ENCODE assay signal across 24 mouse cellular contexts in the genomic region with DNA sequence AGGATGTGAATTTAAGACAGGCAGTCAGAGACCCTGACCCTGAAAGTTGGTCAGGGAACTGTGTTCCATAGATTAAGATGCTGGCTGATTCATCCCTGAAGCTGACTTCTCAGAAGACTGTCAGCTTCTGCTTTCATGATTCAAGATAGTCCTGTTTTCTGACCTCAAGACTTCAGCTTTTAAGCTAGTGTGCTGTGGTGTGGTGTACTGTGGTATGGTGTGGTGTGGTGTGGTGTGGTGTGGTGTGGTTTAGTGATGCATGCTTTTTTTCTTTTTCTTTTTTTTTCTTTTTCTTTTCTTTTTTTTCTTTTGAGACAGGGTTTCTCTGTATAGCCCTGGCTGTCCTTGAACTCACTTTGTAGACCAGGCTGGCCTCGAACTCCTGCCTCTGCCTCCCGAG. TPM values are rescaled to one million over a fixed set of nuclear protein-coding genes. Genes with fewer than 3 reads are reported as not detected.
DNase-seq lines count a peak whose midpoint lies in the region; ATAC-seq and TF ChIP-seq lines count a peak whose summit lies in the region.
"Had no signal": no experiment of that assay in that cellular context is flagged by ENCODE, and none has a peak within 500 bp of the region (broad histone marks: within the 10 kb centered on the region; RNA-seq: fewer than 3 reads in every experiment).

No protein-coding gene starts in this region.

- in situ Hi-C loops in CH12.LX (cut with MboI; ENCODE audit: low pct_ligation_motif_present, low pct_unique_long_range_greater_than_20kb, low sequenced_read_pairs) = no loop called here

- no peak overlapping the region for H3K4me2 ChIP-seq in heart, embryonic 11.5 days
- no peak overlapping the region for H3K4me2 ChIP-seq in CH12.LX (ENCODE audit: insufficient read depth, low read depth, poor library complexity, severe bottlenecking)
- no peak overlapping the region for H3K4me2 ChIP-seq in forebrain, embryonic 15.5 days (replicated peaks)
- H3K4me2 ChIP-seq in forebrain, embryonic 14.5 days (ENCODE audit: low read length) = no peak overlapping the region
- H3K4me2 ChIP-seq: embryonic facial prominence, embryonic 13.5 days; embryonic facial prominence, embryonic 15.5 days; forebrain, embryonic 12.5 days had no signal

- DNase-seq in heart, embryonic 10.5 days (ENCODE audit: low spot score) = peak; percentile 38
- peak; percentile 31 for DNase-seq in CH12.LX (ENCODE audit: extremely low read depth)
- DNase-seq in forebrain, embryonic 14.5 days (ENCODE audit: low spot score) = no peak
- DNase-seq: adrenal gland, adult 2 months; adrenal gland, postnatal 10 days; adrenal gland, postnatal 25 days; B cell, adult 2 months; cerebellum, adult 11-12 months; cerebellum, adult 2 months; cerebellum, adult 9-10 months; cerebellum, postnatal 10 days; cerebellum, postnatal 25 days; embryo, embryonic 11 days had no signal

- no peak overlapping the region for H3K27ac ChIP-seq in heart, embryonic 10.5 days
- H3K27ac ChIP-seq in heart, embryonic 11.5 days (ENCODE audit: low read depth, low read length) = no peak overlapping the region
- H3K27ac ChIP-seq in CH12.LX (ENCODE audit: insufficient read depth, low read depth) = no peak overlapping the region
- H3K27ac ChIP-seq in forebrain, embryonic 15.5 days (replicated peaks) = no peak overlapping the region
- no peak overlapping the region for H3K27ac ChIP-seq in forebrain, embryonic 14.5 days (ENCODE audit: low read depth, low read length)
- H3K27ac ChIP-seq: embryonic facial prominence, embryonic 13.5 days; embryonic facial prominence, embryonic 15.5 days; forebrain, embryonic 10.5 days; forebrain, embryonic 12.5 days had no signal

- H3K4me3 ChIP-seq in heart, embryonic 10.5 days = no peak overlapping the region
- no peak overlapping the region for H3K4me3 ChIP-seq in heart, embryonic 11.5 days (ENCODE audit: low read depth, low read length)
- H3K4me3 ChIP-seq in CH12.LX (replicated peaks in 1 of 3; ENCODE audit: low read depth in 2 of 3, low read length in 2 of 3, poor library complexity in 1 of 3) = no peak overlapping the region
- no peak overlapping the region for H3K4me3 ChIP-seq in forebrain, embryonic 15.5 days
- no peak overlapping the region for H3K4me3 ChIP-seq in forebrain, embryonic 14.5 days (ENCODE audit: low read depth, low read length)
- H3K4me3 ChIP-seq: embryonic facial prominence, embryonic 13.5 days; embryonic facial prominence, embryonic 15.5 days; erythroblast, embryonic 14.5 days; forebrain, embryonic 10.5 days; forebrain, embryonic 12.5 days had no signal

- TF ChIP-seq EP300 in CH12.LX (IDR thresholded peaks at IDR 0.05; ENCODE audit: low read length) = no peak

- H3K36me3 ChIP-seq in heart, embryonic 10.5 days = no peaks in the 10 kb centered on the region
- no peaks in the 10 kb centered on the region for H3K36me3 ChIP-seq in heart, embryonic 11.5 days (ENCODE audit: control insufficient read depth, insufficient read depth, low read length)
- no peaks in the 10 kb centered on the region for H3K36me3 ChIP-seq in CH12.LX (replicated peaks in 1 of 2; ENCODE audit: control insufficient read depth in 1 of 2, insufficient read depth in 1 of 2, low read length in 1 of 2)
- H3K36me3 ChIP-seq in forebrain, embryonic 15.5 days = no peaks in the 10 kb centered on the region
- H3K36me3 ChIP-seq in forebrain, embryonic 14.5 days (ENCODE audit: control insufficient read depth, insufficient read depth, low read length) = no peaks in the 10 kb centered on the region
- H3K36me3 ChIP-seq: embryonic facial prominence, embryonic 13.5 days; embryonic facial prominence, embryonic 15.5 days; forebrain, embryonic 10.5 days; forebrain, embryonic 12.5 days had no signal

- ATAC-seq in heart, embryonic 11.5 days (replicated peaks; ENCODE audit: insufficient number of reproducible peaks, low FRiP score, low TSS enrichment) = no peak
- 0 out of 2 replicates have a peak, but pooled peaks have one; percentile 24 for ATAC-seq in megakaryocyte, adult 5-6 weeks (ENCODE audit: poor library complexity, severe bottlenecking)
- no peak for ATAC-seq in cerebellum, adult (ENCODE audit: insufficient number of reproducible peaks, low FRiP score, low TSS enrichment)
- ATAC-seq in forebrain, embryonic 15.5 days (replicated peaks) = no peak
- no peak for ATAC-seq in forebrain, embryonic 14.5 days
- ATAC-seq: CD4-positive, CD25-positive, alpha-beta regulatory T cell, adult 4 months; forebrain, embryonic 16.5 days had no signal

- no peaks in the 10 kb centered on the region for H3K9me3 ChIP-seq in heart, embryonic 10.5 days
- no peaks in the 10 kb centered on the region for H3K9me3 ChIP-seq in heart, embryonic 11.5 days (replicated peaks; ENCODE audit: control insufficient read depth, low read length)
- peaks cover 3% of the 10 kb centered on the region for H3K9me3 ChIP-seq in CH12.LX (replicated peaks; ENCODE audit: low read length)
- H3K9me3 ChIP-seq in forebrain, embryonic 15.5 days = no peaks in the 10 kb centered on the region
- no peaks in the 10 kb centered on the region for H3K9me3 ChIP-seq in forebrain, embryonic 14.5 days (replicated peaks; ENCODE audit: control insufficient read depth, low read length)
- H3K9me3 ChIP-seq: embryonic facial prominence, embryonic 13.5 days; embryonic facial prominence, embryonic 15.5 days; forebrain, embryonic 10.5 days; forebrain, embryonic 12.5 days had no signal

- no peaks in the 10 kb centered on the region for H3K79me2 ChIP-seq in CH12.LX (replicated peaks; ENCODE audit: control insufficient read depth, extremely low read depth, insufficient read depth, poor library complexity, severe bottlenecking)

- 82% methylated on average over 2 of the region's 2 CpGs for WGBS in heart, embryonic 10.5 days
- 79% methylated on average over 2 of the region's 2 CpGs for WGBS in heart, embryonic 11.5 days (ENCODE audit: insufficient replicate concordance)
- WGBS in forebrain, embryonic 15.5 days = 67% methylated on average over 2 of the region's 2 CpGs
- 91% methylated on average over 2 of the region's 2 CpGs for WGBS in forebrain, embryonic 14.5 days

- dilution Hi-C loops in CH12.LX (cut with MboI; ENCODE audit: extremely low pct_ligation_motif_present, extremely low pct_unique_long_range_greater_than_20kb, low sequenced_read_pairs) = no loop called here

- no peak for TF ChIP-seq RAD21 in CH12.LX (IDR thresholded peaks at IDR 0.05; ENCODE audit: low read depth, low read length)

- TF ChIP-seq CTCF in CH12.LX (conservative IDR thresholded peaks at IDR 0.05 in 1 of 2, IDR thresholded peaks at IDR 0.05 in 1 of 2; ENCODE audit: low read depth in 2 of 2, low read length in 2 of 2) = no peak

- no peaks in the 10 kb centered on the region for H3K27me3 ChIP-seq in heart, embryonic 10.5 days (ENCODE audit: insufficient read depth, poor library complexity, severe bottlenecking)
- no peaks in the 10 kb centered on the region for H3K27me3 ChIP-seq in heart, embryonic 11.5 days (ENCODE audit: control insufficient read depth, insufficient read depth, low read length)
- H3K27me3 ChIP-seq in CH12.LX (replicated peaks) = no peaks in the 10 kb centered on the region
- no peaks in the 10 kb centered on the region for H3K27me3 ChIP-seq in forebrain, embryonic 15.5 days
- no peaks in the 10 kb centered on the region for H3K27me3 ChIP-seq in forebrain, embryonic 14.5 days (replicated peaks; ENCODE audit: control insufficient read depth, insufficient read depth, low read length)
- H3K27me3 ChIP-seq: embryonic facial prominence, embryonic 13.5 days; embryonic facial prominence, embryonic 15.5 days; forebrain, embryonic 12.5 days had no signal

- H3K4me1 ChIP-seq in heart, embryonic 10.5 days = no peaks in the 10 kb centered on the region
- H3K4me1 ChIP-seq in heart, embryonic 11.5 days (ENCODE audit: control insufficient read depth, insufficient read depth, low read length) = no peaks in the 10 kb centered on the region
- H3K4me1 ChIP-seq in CH12.LX (ENCODE audit: control insufficient read depth in 1 of 2, insufficient read depth in 2 of 2) = peaks cover 0 to 3% of the 10 kb centered on the region in 2 experiments; a peak in 1 of 4 replicates
- no peaks in the 10 kb centered on the region for H3K4me1 ChIP-seq in forebrain, embryonic 15.5 days
- H3K4me1 ChIP-seq in forebrain, embryonic 14.5 days (ENCODE audit: control insufficient read depth, insufficient read depth, low read length) = no peaks in the 10 kb centered on the region
- H3K4me1 ChIP-seq: embryonic facial prominence, embryonic 13.5 days; embryonic facial prominence, embryonic 15.5 days; forebrain, embryonic 10.5 days; forebrain, embryonic 12.5 days had no signal

- H3K9ac ChIP-seq in heart, embryonic 11.5 days (ENCODE audit: low read depth, low read length) = no peak overlapping the region
- H3K9ac ChIP-seq in CH12.LX (ENCODE audit: insufficient read depth, low read depth) = no peak overlapping the region
- H3K9ac ChIP-seq in forebrain, embryonic 15.5 days (replicated peaks) = no peak overlapping the region
- no peak overlapping the region for H3K9ac ChIP-seq in forebrain, embryonic 14.5 days (ENCODE audit: low read length)
- H3K9ac ChIP-seq: embryonic facial prominence, embryonic 13.5 days; embryonic facial prominence, embryonic 15.5 days; forebrain, embryonic 12.5 days had no signal

- TF ChIP-seq POLR2A in CH12.LX (IDR thresholded peaks at IDR 0.05; ENCODE audit: low read depth, low read length) = no peak

TF ChIP-seq in CH12.LX, 34 proteins besides CTCF, POLR2A, EP300 and RAD21:
- TF ChIP-seq ZKSCAN1 (IDR thresholded peaks at IDR 0.05; ENCODE audit: borderline replicate concordance, low read depth, low read length) (no peak), MAFK (IDR thresholded peaks at IDR 0.05; ENCODE audit: insufficient replicate concordance, low read length) (no peak), BHLHE40 (IDR thresholded peaks at IDR 0.05; ENCODE audit: low read depth, low read length) (peak; percentile 30; the same call in 1 of the 2 replicates), ZNF384 (IDR thresholded peaks at IDR 0.05; ENCODE audit: low read depth, low read length) (peak; percentile 62)
TF ChIP-seq in CH12.LX: peak in this region for 2.

RNA-seq across cellular contexts. Expression of gene Ptgs1, which starts 24.2 kb away (rescaled TPM):
- polyA plus RNA-seq in heart, embryonic 10.5 days (2016; fragmentation: Nextera tagmentation; extraction: Ambion mirVana) = 12.2 and 16.4 TPM in 2 replicates
- 19.4 TPM in 2 replicates for polyA plus RNA-seq in heart, embryonic 11.5 days (2014; fragmentation: Nextera tagmentation; extraction: Ambion mirVana)
- total RNA-seq in CH12.LX (2012; rRNA removed) (3.0 and 3.1 TPM in 2 replicates), CH12.LX (2014; rRNA removed) (2.9 and 3.0 TPM in 2 replicates)
- polyA plus RNA-seq in CH12.LX (2012; ENCODE audit: insufficient read length, low read depth) = 1.6 and 2.6 TPM in 2 replicates
- 20.2 and 21.3 TPM in 2 replicates for total RNA-seq in megakaryocyte, adult 5-6 weeks (2015)
- total RNA-seq in megakaryocyte, adult 5-6 weeks (2017) = 18.9 and 32.4 TPM in 2 replicates
- polyA plus RNA-seq in forebrain, embryonic 15.5 days (2015; fragmentation: Nextera tagmentation; extraction: Ambion mirVana) = 2.7 and 3.4 TPM in 2 replicates
- polyA plus RNA-seq in forebrain, embryonic 14.5 days (2014; fragmentation: Nextera tagmentation; extraction: Ambion mirVana) = 3.7 and 3.8 TPM in 2 replicates
